Mouse (Mus musculus) liver, embryonic 12.5 days (tissue): ENCODE measurements around the gene Mrpl38. TPM values are rescaled to one million over a fixed set of nuclear protein-coding genes. Genes with fewer than 3 reads are reported as not detected.

Experiments used
- ATAC-seq: fragments of 200-750 bp; cut with Nextera tagmentation; 2 replicates; pipeline ENCODE4 v1.8.0; 2017; ENCODE audit warnings: moderate number of reproducible peaks, mild to moderate bottlenecking, moderate library complexity
- H3K27ac ChIP-seq: fragments of 300-500 bp; sonication (generic); 2 replicates; pipeline ENCODE4 v1.5.1; 2016; ENCODE audit warnings: mild to moderate bottlenecking
- H3K27me3 ChIP-seq: fragments of 300-500 bp; sonication (generic); replicated peaks from 2 replicates; pipeline ENCODE4 v1.6.1; 2016; ENCODE audit warnings: mild to moderate bottlenecking, moderate library complexity
- H3K36me3 ChIP-seq: fragments of 300-500 bp; sonication (generic); 2 replicates; pipeline ENCODE4 v1.6.1; 2016; ENCODE audit warnings: mild to moderate bottlenecking, moderate library complexity
- H3K4me1 ChIP-seq: fragments of 300-500 bp; sonication (generic); 2 replicates; pipeline ENCODE4 v1.6.1; 2016
- H3K4me2 ChIP-seq: fragments of 300-500 bp; sonication (generic); 2 replicates; pipeline ENCODE4 v1.6.1; 2016; ENCODE audit warnings: mild to moderate bottlenecking, moderate library complexity
- H3K4me3 ChIP-seq: fragments of 300-500 bp; sonication (generic); 2 replicates; pipeline ENCODE4 v1.5.1; 2016; ENCODE audit warnings: mild to moderate bottlenecking, moderate library complexity
- H3K9ac ChIP-seq: fragments of 300-500 bp; sonication (generic); 2 replicates; pipeline ENCODE4 v1.6.1; 2016; ENCODE audit warnings: mild to moderate bottlenecking, moderate library complexity
- H3K9me3 ChIP-seq: fragments of 300-500 bp; sonication (generic); replicated peaks from 2 replicates; pipeline ENCODE4 v1.6.1; 2016; ENCODE audit warnings: mild to moderate bottlenecking, moderate library complexity
- WGBS: fragments of 180-500 bp; shearing (Covaris S2); methylation state at CpG from one replicate; pipeline ENCODE4 v1.1.7; 2016; ENCODE audit not compliant: insufficient replicate concordance; 5-methylcytosine and 5-hydroxymethylcytosine counted together
- polyA plus RNA-seq: library from polyadenylated mRNA; unstranded; fragments of >200 nt; fragmentation: Nextera tagmentation; extraction: Ambion mirVana; gene quantifications from 2 replicates; pipeline ENCODE4 v1.2.1, GENCODE M21; 2016

Mrpl38 gene
- polyA plus RNA-seq, result 76.7 and 81.5 TPM in 2 replicates

- H3K4me2 ChIP-seq, result peak within 1 kb of the TSS; percentile 83
- H3K27ac ChIP-seq, result peak within 1 kb of the TSS; percentile 76
- H3K27me3 ChIP-seq, result no peaks in the 10 kb centered on the region
- peak within 1 kb of the TSS; percentile 87 for H3K9ac ChIP-seq
- no peaks in the 10 kb centered on the region for H3K9me3 ChIP-seq
- H3K4me1 ChIP-seq, result peaks cover 53% of the 10 kb centered on the region
- ATAC-seq, result peak; percentile 90
- peaks cover 44% of the 10 kb centered on the region for H3K36me3 ChIP-seq
- H3K4me3 ChIP-seq, result peak within 1 kb of the TSS; percentile 89
- 2% methylated on average over 60 of the region's 60 CpGs for WGBS
Observed at GRCm38 (mm10) chr11:116138468-116139138, at the start of gene Mrpl38. Mrpl38 (minus strand) TSS chr11:116138868.

DNA sequence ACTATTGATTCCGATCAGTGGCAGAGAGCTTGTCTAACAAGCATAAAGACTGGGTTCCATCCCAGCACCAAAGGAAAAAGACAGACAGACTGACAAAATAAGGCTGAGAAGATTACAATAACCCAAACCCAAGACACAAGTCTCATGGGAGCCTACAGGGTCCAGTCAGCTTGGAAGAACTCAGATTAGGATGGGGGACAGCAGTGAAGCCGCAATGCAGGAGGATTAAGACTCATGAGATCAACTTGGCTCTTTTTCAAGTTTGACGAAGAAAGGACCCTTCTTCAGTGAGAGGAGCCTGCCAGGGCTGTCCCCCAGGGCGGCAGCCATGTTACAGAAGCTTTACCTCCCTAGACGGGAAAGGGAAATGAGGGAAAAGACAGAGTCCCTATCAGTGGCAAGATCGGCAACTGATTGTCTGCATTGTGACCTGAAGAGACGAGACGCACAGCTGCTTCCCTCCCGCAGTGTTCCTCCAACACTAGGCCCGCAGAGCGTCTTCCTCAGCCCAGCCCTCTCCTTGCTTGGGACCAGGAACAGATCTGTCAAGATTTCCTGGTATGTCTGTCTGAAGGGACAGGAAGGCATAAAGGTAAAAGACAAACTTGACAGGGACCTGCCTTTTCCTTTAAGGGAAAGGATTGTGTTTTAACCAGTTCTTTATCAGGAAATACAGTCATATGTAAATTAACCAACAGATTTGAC, 48.7 kb upstream of the Mrpl38 start:
- H3K9ac ChIP-seq, result no peak overlapping the region
- no peak for ATAC-seq
- no peak overlapping the region for H3K27ac ChIP-seq
- 59% methylated on average over 11 of the region's 11 CpGs for WGBS
- H3K27me3 ChIP-seq, result no peaks in the 10 kb centered on the region
- H3K4me1 ChIP-seq, result 0 out of 2 replicates have a peak, but pooled peaks cover 16% of the 10 kb centered on the region
- no peak overlapping the region for H3K4me3 ChIP-seq
- H3K4me2 ChIP-seq, result no peak overlapping the region
- H3K9me3 ChIP-seq, result no peaks in the 10 kb centered on the region
- H3K36me3 ChIP-seq, result peaks cover 61% of the 10 kb centered on the region

GRCm38 (mm10) chr11:116186360-116186759, 47.7 kb upstream of the Mrpl38 start:
- Histone ChIP-seq H3K4me3 (no peak overlapping the region), H3K27me3 (no peaks in the 10 kb centered on the region), H3K9me3 (no peaks in the 10 kb centered on the region), H3K4me1 (0 out of 2 replicates have a peak, but pooled peaks cover 10% of the 10 kb centered on the region), H3K27ac (no peak overlapping the region), H3K36me3 (peaks cover 71% of the 10 kb centered on the region), H3K9ac (no peak overlapping the region), H3K4me2 (no peak overlapping the region)
- 95% methylated on average over 11 of the region's 11 CpGs for WGBS
- no peak for ATAC-seq

- Histone ChIP-seq H3K9me3 (no peaks in the 10 kb centered on the region), H3K36me3 (peaks cover 74% of the 10 kb centered on the region), H3K4me3 (no peak overlapping the region), H3K9ac (no peak overlapping the region), H3K4me2 (no peak overlapping the region), H3K27me3 (no peaks in the 10 kb centered on the region), H3K27ac (no peak overlapping the region), H3K4me1 (0 out of 2 replicates have a peak, but pooled peaks cover 10% of the 10 kb centered on the region)
- ATAC-seq, result no peak
- 85% methylated on average over 3 of the region's 3 CpGs for WGBS
Observed at GRCm38 (mm10) chr11:116185836-116186235, 47.2 kb upstream of the Mrpl38 start.

GRCm38 (mm10) chr11:116178411-116179121, 39.9 kb upstream of the Mrpl38 start:
- WGBS, result 84% methylated on average over 20 of the region's 20 CpGs
- Histone ChIP-seq H3K9ac (no peak overlapping the region), H3K9me3 (no peaks in the 10 kb centered on the region), H3K4me2 (no peak overlapping the region), H3K4me3 (no peak overlapping the region), H3K36me3 (peaks cover 91% of the 10 kb centered on the region), H3K4me1 (peaks cover 3% of the 10 kb centered on the region; the same call in 1 of the 2 replicates), H3K27me3 (no peaks in the 10 kb centered on the region), H3K27ac (no peak overlapping the region)
- no peak for ATAC-seq

DNA sequence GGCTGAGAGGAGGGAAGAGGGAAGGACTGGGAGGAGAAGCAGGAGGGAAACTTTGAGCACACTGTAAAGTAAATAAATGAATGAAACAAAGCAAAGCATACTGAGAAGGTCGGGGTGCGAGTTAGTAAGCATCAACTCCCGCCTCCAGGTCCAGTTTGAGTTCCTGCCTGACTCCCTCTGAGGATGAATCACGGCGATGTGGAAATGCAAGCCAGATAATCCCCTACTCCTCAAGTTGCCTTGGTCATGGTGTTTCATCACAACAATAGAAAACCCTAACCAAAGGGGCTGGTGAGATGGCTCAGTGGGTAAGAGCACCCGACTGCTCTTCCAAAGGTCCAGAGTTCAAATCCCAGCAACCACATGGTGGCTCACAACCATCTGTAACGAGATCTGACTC, 37.3 kb upstream of the Mrpl38 start:
- Histone ChIP-seq H3K9me3 (no peaks in the 10 kb centered on the region), H3K27ac (no peak overlapping the region), H3K36me3 (peaks cover 92% of the 10 kb centered on the region), H3K9ac (no peak overlapping the region), H3K27me3 (no peaks in the 10 kb centered on the region), H3K4me2 (no peak overlapping the region), H3K4me3 (no peak overlapping the region), H3K4me1 (peaks cover 3% of the 10 kb centered on the region; the same call in 1 of the 2 replicates)
- no peak for ATAC-seq
- 81% methylated on average over 7 of the region's 7 CpGs for WGBS

DNA sequence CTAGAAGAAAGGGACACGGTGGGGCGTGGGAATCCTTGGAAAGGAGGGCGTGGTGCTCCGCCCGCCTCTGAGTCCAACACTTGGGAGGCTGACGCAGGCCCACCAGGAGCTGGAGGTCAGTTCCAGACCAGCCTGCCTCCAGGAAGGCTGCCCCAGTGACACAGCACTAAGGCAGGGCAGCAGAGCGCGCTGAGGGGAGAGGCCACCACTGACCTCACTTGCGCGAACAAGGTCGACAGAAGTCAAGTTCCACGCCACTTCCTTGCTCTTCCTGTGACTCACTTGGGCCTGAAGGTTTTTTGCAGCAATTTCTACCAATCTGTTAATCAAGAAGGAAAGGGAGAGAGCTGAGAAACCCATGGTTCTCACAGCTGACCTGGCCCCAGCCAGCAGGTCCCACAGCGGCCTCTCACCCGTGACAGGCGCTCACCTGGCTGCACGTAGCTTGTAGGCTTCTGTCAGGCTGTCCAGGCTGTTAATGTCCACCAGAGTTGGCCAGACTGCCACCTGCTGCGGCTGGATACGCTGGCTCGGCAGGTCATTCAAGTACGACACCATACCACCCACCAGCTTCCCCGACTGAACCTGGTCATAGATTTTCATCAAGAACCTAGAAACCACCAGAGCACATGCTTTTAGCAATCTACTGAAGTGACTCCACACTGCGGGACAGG, 36.2 kb upstream of the Mrpl38 start:
- H3K36me3 ChIP-seq, result peaks cover 83% of the 10 kb centered on the region
- 85% methylated on average over 22 of the region's 22 CpGs for WGBS
- no peak for ATAC-seq

GRCm38 (mm10) chr11:116171959-116172358, 33.3 kb upstream of the Mrpl38 start:
- H3K9ac ChIP-seq, result no peak overlapping the region
- WGBS, result 77% methylated on average over 2 of the region's 2 CpGs

More for the DNA sequence above, 36.2 kb upstream of the Mrpl38 start:
- H3K9me3 ChIP-seq, result no peaks in the 10 kb centered on the region
- no peak overlapping the region for H3K9ac ChIP-seq
- no peaks in the 10 kb centered on the region for H3K27me3 ChIP-seq
- H3K4me2 ChIP-seq, result no peak overlapping the region
- no peak overlapping the region for H3K4me3 ChIP-seq
- H3K27ac ChIP-seq, result no peak overlapping the region
- peaks cover 3% of the 10 kb centered on the region; the same call in 1 of the 2 replicates for H3K4me1 ChIP-seq

DNA sequence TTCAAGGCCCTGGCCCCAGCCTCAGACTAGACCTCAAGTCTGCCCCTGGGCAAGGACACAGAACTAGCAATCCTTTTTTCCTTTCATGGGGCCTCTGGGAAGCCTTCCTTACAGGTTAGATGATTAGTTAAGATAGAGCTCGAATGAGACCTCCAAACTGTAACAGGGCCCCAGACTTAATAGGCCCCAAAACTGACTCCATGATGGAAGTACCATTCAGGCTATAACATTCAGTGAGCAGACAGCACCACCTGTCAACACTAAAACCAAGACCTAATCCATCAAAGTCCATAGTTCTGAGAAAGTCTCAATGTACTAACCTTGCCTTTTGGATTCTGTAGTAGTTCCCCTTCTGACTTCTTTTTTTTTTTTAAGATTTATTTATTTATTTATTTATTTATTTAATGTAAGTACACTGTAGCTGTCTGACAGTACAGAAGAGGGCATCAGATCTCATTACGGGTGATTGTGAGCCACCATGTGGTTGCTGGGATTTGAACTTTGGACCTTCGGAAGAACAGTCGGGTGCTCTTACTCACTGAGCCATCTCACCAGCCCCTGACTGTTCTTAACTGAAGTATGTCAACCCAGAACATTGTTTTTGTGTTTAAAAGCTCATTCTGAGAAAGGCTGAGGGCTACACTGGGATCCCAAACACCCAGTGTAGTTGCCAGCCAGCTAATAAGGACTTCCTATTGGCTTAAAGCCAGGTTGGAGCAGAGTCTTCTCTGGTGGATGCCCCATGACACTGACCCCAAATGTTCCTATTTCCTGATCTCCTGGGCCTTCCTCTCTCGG, 31.5 kb upstream of the Mrpl38 start:
- 69% methylated on average over 5 of the region's 5 CpGs for WGBS
- Histone ChIP-seq H3K9ac (no peak overlapping the region), H3K4me1 (peaks cover 27% of the 10 kb centered on the region), H3K36me3 (peaks cover 45% of the 10 kb centered on the region), H3K27me3 (no peaks in the 10 kb centered on the region), H3K4me2 (no peak overlapping the region), H3K27ac (no peak overlapping the region), H3K9me3 (no peaks in the 10 kb centered on the region), H3K4me3 (no peak overlapping the region)
- no peak for ATAC-seq

More at GRCm38 (mm10) chr11:116171959-116172358, 33.3 kb upstream of the Mrpl38 start:
- Histone ChIP-seq H3K36me3 (peaks cover 55% of the 10 kb centered on the region), H3K27me3 (no peaks in the 10 kb centered on the region), H3K4me2 (no peak overlapping the region), H3K4me1 (peaks cover 15% of the 10 kb centered on the region), H3K4me3 (no peak overlapping the region), H3K27ac (no peak overlapping the region), H3K9me3 (no peaks in the 10 kb centered on the region)
- ATAC-seq, result no peak

- no peak overlapping the region for H3K9ac ChIP-seq
- H3K27me3 ChIP-seq, result no peaks in the 10 kb centered on the region
- no peak overlapping the region for H3K4me3 ChIP-seq
- 73% methylated on average over 3 of the region's 3 CpGs for WGBS
- no peak overlapping the region for H3K4me2 ChIP-seq
- no peak overlapping the region for H3K27ac ChIP-seq
- peaks cover 30% of the 10 kb centered on the region for H3K4me1 ChIP-seq
- ATAC-seq, result no peak
- no peaks in the 10 kb centered on the region for H3K9me3 ChIP-seq
- H3K36me3 ChIP-seq, result peaks cover 42% of the 10 kb centered on the region
Observed at GRCm38 (mm10) chr11:116169214-116169613, 30.5 kb upstream of the Mrpl38 start.

- peak; percentile 99 for ATAC-seq
- Histone ChIP-seq H3K4me2 (peak within 1 kb of the TSS; percentile 79), H3K4me1 (peaks cover 30% of the 10 kb centered on the region), H3K9ac (peak within 1 kb of the TSS; percentile 77), H3K27me3 (no peaks in the 10 kb centered on the region), H3K27ac (peak within 1 kb of the TSS; percentile 72), H3K36me3 (peaks cover 29% of the 10 kb centered on the region), H3K4me3 (peak within 1 kb of the TSS; percentile 68), H3K9me3 (no peaks in the 10 kb centered on the region)
- under 1% methylated on average over 40 of the region's 40 CpGs for WGBS
Observed at GRCm38 (mm10) chr11:116167884-116168439, 29.3 kb upstream of the Mrpl38 start, which contains the start of gene Fbf1. Fbf1 (minus strand) TSS chr11:116168166.
